Mouse (Mus musculus): ENCODE measurements around the gene Fbl.
"Not testable (repeated sequence)": the region's sequence is repeated elsewhere in the genome, so short reads cannot be mapped to it uniquely, and the experiment has no call there.

Gene Fbl

DNA sequence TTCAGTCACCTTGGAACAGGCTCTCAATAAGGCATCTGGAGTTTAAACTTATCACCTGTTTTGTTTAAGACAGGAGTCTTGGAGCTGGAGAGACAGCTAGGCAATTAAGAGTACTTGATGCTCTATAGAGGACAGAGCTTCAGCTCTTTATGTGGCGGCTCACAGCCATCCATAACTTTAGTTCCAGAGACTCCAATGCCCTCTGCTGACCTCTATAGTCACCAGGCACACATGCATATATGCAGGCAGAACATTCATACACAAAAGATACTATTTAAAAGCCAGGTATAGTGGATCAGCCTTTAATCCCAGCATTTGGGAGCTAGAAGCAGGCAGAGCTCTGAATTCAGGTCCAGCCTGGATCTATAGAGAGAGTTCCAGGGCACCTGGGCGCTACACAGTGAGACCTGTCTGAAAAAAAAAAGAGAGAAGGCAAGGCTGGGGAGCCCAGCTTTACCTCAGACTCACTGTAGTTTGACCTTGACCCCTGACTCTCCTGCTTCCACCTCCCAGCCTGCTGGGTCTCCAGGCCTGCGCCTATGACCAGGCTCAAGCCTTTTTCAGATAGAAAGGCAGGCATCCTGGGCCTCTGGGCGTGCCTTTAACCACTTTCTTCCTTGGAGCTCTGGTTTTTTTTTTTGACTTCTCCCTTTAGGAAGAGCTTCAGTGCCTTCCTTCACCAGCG lies 26.0 kb downstream of the Fbl start:
- DNase-seq, result no peak

DNA sequence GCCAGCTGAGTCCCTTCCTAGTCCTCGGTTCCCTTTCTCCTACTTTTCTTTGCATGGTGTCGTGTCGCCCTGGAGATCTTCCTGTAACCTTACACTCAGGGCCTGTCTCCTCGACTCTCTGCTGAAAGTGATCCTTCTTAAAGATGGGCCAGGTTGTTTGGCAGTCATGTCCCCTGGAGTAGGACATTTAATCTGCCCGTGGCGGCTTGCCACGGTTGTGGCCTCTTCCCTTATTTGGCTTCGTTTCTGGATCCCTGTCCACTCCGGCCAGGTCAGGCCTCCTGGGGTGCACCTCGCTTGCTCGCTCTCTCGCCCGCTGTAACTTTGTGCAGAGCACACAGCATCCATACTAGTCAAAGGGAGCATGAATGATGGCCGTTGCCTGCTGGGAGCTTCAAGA lies 27.0 kb downstream of the Fbl start:
- DNase-seq, result no peak

DNA sequence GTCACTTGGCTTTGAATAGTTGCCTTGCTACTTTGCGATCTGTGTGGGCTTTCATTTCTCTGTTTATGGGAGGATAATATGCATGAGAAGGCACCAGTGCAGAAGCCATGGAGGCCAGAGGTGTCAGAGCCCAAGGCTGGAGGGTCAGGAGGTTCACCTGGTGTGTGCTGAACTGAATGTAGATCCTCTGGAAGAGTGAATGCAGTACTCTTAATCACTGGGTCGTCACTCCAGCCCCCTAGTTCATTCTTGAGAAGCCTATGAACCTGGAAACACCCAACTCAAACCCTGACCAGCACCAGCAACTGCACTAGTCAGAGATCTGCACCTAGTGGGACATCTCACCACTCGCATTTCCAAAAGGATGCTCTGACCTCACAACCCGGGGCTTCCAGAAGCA lies 29.5 kb downstream of the Fbl start:
- no peak for DNase-seq

DNA sequence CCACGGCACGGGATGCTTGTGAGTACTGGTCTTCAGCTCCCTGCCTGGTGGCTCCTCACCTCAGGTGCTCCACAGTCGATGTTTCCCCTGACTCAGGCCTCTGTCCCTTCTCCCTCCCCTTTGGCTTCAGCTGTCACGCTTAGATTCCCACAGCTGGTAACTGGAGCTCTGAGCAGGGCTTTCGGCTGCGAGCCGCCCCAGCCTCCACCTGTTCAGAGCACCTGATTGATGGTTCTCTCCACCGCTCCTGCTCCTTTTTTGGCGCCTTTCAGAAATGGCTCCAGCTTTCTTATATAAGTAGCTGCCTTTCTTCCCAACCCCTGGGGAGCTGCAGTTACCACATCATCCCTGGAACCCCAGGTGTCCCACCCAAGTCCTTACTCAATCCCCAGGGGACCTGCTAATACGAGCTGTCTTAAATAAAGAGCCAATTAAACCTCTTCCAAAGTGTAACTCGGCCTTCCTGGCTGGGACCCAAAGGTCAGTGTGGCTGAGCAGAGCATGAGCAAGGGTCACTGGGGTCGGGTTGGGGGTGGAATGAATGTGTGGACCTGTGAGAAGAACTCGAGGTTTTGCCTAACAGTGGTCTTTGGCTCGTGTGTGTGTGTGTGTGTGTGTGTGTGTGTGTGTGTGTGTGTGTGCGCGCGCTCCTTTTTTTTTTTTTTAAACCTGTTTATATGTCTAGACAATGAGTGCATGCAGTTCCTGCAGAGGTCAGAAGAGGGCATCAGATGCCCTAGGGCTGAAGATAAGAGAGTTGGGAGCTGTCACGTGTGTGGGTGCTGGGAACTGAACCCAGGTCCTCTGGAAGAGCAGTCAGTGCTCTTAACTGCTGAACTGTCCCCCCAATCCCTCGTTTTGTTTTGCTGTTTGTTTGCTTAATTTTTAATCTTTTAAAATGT lies 33.9 kb downstream of the Fbl start:
- DNase-seq, result no peak

DNA sequence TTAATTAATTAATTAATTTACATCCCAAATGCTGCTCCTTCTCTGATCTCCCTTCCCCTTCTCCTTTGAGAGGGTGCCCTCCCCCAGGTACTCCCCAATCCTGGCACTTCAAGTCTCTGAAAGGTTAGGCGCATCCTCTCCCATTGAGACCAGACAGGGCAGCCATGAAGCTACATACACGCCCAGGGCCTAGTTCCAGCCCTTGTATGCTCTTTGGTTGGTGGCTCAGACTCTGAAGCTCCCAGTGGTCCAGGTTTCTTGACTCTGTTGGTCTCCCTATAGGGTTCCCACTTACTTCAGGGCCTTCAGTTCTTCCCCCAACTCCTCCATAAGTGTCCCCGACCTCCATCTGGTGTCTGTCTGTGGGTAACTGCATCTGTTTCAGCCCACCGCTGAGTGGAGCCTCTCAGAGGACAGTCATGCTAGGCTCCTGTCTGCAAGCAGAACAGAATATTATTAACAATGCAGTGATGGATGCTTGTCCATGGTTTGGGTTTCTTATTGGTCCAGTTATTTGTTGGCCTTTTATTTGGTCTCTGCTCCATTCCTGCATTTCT lies 36.6 kb downstream of the Fbl start:
- DNase-seq, result peak; percentile 22

DNA sequence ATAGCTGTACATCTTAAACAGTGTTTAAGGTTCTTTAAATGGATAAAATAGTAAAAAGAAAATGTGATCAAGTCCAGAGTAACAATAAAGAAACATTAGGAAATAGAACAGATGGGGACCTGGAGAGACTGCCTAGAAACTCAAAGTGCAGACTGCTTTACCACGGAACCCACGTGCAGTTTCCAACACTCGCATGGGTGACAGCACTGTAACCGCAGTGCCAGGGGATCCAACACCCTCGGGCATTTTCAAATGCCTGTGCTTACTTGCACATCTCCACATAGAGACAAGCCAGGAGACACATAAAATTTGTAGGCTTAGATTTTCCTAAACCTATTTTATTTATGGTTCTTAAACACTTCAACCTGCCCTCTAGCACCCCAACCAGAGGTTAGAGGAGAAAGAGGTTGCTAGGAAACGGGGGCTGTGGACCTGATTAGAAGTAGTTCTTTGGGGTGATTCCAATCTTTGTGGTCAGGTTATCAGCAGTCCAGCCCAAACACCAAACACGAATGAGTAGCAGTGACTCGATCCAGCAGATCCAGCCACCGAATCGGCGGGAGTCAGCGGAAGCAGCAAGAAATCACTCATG lies 39.0 kb downstream of the Fbl start:
- DNase-seq, result no peak

DNA sequence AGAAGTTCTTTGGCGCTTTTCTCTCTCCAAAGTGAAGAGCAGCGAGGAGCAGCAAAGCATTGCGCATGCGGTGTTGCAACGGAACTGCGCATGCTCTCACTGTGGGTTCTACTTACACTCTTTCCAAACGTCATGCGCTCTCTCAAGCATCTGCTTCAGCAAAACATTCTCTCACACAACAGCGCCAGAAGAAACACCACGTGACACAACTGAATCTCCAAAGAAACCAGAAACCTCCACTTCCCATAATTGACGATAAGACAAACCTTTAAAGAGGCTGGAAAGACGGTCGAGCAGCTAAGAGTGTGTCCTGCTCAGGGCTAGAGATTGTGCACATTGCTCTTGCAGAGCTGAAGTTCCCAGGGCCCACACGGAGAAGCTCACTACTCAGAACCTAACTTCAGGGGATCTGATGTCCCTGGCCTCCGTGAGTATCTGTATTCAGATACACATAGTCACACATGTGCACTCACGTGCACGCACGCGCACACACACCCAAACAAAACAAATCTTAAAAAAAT lies 39.5 kb downstream of the Fbl start:
- DNase-seq, result peak; percentile 83

DNA sequence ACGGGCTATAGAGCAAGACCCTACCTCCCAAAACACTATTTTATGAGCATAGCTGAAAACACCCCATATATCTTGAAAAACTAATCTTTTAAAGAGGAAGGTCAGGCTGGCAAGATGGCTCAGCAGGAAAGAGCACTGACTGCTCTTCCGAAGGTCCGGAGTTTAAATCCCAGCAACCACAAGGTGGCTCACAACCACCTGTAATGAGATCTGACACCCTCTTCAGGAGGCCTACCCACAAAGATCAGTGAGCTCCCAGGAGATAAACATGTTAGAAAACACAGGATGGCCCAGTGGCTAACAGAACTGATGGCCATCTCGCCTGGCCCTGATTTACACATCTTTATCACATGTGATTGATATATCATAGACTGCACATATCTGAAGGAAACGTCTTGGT lies 41.2 kb downstream of the Fbl start:
- DNase-seq, result no peak

DNA sequence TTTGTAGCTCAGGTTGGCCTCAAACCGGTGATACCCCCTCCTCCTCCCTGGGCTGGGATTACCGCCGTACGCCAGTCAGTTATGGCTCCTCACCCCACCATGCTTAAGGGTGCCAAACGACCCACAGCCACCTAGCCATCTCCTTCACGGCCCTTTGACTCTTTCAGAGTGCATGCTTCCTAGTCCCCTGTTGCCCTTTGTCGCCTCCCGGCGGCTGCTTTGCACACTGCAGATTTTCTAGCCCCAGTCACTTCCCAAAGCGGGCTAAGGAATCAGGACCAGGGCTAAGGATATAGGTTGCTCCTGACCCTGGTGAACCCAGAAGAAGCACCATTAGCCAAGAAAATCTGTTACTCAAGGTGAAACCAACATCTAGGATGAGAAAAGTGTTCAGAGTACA lies 44.6 kb downstream of the Fbl start:
- peak; percentile 69 for DNase-seq

DNA sequence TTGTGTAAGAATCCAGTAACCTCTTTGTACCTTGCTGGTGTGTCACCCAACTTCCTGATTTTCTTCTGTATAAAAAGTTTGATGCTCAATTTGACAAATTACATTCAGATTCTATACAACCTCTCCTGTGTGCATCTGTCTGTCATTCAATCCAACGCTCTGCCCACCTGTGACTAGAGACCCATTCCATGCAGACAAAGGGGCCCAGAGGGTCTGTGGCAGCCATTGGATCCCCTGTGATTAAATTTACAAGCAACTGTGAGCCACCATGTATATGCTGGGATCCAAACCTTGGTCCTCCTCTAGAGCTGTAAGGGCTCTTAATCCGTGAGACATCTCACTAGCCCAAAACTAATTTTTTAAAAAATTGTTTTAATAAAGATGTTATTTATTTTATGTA lies 46.4 kb downstream of the Fbl start:
- not testable (repeated sequence) for DNase-seq

DNA sequence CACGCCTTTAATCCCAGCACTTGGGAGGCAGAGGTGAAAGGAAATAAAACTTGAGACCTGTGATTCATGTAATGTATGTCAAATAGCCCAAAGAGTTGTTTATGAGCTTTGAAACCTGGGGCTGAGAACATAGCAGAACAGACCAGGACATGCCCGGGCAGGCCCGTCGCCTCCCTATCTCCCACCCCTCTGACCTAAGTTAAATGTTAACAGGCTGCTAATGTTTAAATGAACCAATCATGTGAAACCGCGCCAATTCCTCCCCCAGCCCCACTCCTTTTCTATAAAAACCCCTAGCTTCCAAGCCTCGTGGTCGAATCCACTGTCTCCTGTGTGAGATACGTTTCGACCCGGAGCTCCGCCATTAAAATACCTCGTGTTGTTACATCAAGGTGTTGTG lies 48.3 kb downstream of the Fbl start:
- DNase-seq, result not testable (repeated sequence)

DNA sequence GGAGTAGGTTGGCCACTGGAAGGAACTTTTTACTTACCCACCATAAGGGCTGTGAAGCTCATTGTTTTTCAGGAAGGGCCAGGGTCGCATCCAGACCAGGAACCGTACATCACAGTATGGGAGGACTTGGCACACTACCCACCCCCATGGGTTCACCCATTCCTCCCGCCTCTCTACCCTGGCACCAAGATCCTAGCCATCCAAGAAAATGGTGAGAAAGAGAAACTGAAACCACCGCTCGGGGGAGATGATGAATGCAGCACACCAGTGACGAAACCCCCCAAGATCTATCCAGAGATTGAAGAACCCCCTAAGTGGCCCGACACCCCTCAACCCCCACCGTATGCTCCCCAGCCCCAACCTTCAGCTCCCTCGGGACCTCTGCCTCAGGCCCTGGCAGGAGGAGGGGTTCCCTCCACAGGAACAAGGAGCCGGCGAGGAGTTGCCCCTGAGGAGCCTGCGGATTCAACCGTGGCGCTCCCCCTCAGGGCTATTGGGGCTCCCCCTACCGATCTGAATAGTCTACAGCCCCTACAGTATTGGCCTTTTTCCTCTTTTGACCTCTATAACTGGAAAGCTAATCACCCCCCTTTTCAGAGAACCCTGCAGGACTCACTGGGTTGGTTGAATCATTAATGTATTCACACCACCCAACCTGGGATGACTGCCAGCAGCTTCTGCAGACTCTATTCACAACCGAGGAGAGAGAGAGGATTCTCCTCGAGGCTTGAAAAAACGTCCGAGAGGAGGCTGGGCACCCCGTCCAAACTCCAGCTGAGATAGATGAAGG lies 49.6 kb downstream of the Fbl start:
- DNase-seq, result not testable (repeated sequence)

DNA sequence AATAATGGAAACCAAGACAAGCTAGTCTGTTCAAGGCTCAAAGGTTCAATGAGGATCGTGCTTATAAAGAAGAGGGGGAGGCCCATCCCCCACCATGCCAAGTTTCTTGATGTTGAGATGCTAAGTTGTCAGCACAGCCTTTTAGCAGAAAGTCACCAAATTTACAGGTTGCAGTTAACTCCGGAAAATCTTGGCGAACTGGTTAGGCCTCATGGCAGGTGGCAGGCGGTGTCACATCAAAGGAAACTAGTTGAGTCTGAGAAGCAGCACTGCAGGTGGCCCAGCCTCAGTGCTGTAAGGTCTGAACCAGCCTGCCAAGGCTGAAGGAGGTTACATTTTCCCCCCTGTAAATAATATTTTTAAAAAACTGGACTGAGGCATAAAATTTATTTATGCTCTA lies 57.3 kb downstream of the Fbl start:
- not testable (repeated sequence) for DNase-seq

DNA sequence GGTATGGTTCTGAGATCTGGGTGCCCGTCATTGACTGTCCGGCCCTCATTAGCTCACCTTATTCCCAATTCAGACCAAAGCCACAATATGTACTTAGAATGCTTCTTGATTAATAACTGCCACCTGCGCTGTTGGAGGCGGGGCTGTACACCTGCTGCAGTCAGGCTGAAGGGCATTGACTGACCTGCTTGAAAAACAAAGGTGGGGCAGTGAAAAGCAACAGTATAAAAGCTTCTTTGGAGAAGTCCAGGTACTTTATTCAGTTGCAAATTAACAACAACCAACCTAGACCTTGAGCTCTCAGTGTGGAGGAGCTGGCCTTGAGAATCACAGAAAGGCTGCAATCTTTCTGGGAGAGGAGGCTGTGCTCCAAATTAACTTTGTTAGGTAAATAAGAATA lies 57.9 kb downstream of the Fbl start:
- DNase-seq, result not testable (repeated sequence)
